Mouse (Mus musculus): ENCODE results near the gene Ddx19b. TPM values are rescaled to one million over a fixed set of nuclear protein-coding genes. Genes with fewer than 3 reads are reported as not detected.
A peak's percentile ranks its signal among the peaks of the same experiment; 100 is the strongest.
"Not testable (repeated sequence)": the region's sequence is repeated elsewhere in the genome, so short reads cannot be mapped to it uniquely, and the experiment has no call there.

The Ddx19b gene
- total RNA-seq, 2 experiments from 2014 or later: 21.3 to 21.6 TPM

DNA sequence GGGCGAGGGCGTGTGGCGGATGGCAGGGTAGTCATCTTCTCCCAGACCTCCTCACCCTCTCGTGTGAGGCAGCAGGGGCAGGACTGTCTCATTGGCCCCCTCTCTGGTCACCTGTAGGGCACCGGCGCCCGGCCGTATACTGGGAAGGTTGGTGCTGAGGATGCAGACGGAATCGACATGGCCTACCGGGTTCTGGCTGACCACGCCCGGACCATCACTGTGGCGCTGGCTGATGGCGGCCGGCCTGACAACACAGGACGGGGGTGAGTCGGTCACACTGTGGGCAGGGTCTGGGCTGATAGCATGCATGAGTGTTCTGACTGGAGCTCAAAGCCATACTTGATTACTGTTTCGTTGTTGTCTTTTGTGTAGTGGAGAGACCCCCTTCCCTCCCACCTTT is 11.0 kb upstream of the Ddx19b start:
- intact Hi-C loops (cut with DNase I): loop anchor here (5.0 kb wide), 1 partner anchor 145 kb away; no protein-coding TSS in a partner anchor
- DNase-seq: no peak

GRCm38 (mm10) chr8:111036591-111036990 is 5.0 kb upstream of the Ddx19b start:
- no peak for DNase-seq
- intact Hi-C loops (cut with DNase I): no loop called here

DNA sequence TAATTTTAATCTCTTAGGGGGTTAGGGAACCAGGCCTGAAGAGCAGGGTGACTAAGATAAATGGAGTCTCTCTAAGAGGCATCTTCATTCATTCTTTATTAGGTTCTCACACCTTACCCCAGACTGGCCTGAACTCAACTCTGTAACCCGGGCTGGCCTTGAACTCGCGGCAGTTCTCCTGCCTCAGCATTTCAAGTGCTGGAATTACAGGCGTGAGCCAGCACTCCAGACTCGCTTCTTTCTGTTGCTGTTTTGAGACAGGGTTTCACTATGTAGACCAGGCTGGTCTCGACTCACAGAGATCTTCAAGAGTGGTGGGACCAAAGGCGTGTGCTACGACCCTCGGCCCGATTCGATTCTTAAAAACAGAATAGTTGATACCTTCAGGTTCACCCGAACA is 2.7 kb upstream of the Ddx19b start:
- intact Hi-C loops (cut with DNase I): no loop called here
- DNase-seq: peak; percentile 19

DNA sequence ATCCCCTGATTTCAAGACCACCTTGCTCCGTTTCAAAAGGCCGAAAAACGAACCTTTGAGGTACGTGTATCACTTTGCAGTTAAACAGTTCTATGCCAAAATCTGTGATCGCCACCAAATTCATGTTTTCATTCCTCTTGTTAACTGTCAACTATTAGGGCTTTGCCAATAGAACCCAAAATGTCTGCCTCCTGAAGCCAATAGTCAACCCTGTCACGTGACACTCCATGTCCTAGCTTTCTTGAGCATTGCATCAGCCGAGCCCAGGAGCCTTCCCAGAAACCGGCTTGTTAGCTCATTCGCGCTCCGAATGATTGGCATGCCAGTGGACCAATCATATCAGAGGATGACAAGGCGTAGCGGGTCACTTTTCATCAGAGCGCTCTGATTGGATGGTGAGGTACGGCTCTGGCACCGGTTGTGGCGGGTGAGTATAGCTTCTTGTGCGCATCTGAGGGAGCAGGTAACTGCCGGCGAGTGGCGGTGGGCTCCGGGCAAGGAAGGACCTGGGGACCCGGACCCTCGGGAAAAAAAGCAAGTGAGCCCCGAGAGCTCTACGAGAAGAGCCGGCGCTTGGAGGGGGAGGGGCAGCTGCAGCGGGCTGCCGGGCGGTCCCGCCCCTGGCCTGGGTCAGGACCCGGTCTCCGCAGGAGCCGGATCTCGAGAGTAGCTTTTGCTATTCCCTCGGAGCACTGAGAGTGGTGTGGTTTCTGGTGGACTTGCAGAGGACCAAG is 2.1 kb upstream of the Ddx19b start:
- intact Hi-C loops (cut with DNase I): no loop called here
- DNase-seq: peak; percentile 99

DNA sequence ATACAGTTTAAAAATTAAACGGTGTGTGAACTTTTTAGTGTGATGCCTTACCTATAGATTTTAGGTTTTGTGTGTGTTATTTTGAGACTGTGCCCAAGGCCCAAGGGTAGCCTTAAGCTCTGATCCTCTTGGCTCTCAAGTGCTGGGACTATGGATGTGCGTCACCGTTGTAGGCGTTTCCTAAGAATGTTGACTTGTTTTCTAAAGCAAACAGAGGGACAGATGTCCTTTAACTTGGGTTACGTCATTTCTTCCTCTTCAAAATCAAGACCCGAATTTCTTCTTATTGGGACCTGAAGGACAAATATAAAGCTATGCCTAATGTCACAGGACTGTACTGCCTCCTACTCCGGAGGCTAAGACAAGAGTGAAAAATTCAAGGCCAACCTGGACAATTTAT is 1.4 kb upstream of the Ddx19b start, which contains the start of gene Aars:
Aars (plus strand) TSS at position 229 of the 400 bp plus-strand sequence.
- intact Hi-C loops (cut with DNase I): no loop called here
- no peak for DNase-seq

DNA sequence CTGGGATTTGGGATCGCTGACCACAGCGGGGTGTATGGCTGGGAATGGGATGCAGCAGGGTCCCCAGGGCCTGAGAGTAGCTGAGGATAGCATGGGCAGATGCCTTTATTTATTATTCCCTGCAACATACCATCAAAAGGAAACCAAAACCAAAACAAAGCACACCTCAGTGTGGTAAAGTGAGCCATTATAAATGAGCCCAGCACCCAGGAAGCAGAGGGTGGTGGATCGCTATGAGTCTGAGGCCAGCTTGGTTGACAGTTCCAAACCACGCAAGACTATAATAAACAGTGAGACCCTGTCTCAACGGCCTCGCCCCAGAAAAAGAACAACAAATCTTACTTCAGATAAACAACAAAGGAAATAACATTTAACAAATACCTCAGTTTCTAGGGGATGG is 1.5 kb downstream of the Ddx19b start:
- DNase-seq: no peak
- intact Hi-C loops (cut with DNase I): no loop called here

- intact Hi-C loops (cut with DNase I): no loop called here
- no peak for DNase-seq
Observed at GRCm38 (mm10) chr8:111029589-111029988, 2.0 kb downstream of the Ddx19b start.

GRCm38 (mm10) chr8:111027391-111027937 is 4.1 kb downstream of the Ddx19b start:
- DNase-seq: peak; percentile 87
- intact Hi-C loops (cut with DNase I): no loop called here

- intact Hi-C loops (cut with DNase I); DNase-seq: not testable (repeated sequence)
Observed at GRCm38 (mm10) chr8:111026609-111027008, 4.9 kb downstream of the Ddx19b start.

DNA sequence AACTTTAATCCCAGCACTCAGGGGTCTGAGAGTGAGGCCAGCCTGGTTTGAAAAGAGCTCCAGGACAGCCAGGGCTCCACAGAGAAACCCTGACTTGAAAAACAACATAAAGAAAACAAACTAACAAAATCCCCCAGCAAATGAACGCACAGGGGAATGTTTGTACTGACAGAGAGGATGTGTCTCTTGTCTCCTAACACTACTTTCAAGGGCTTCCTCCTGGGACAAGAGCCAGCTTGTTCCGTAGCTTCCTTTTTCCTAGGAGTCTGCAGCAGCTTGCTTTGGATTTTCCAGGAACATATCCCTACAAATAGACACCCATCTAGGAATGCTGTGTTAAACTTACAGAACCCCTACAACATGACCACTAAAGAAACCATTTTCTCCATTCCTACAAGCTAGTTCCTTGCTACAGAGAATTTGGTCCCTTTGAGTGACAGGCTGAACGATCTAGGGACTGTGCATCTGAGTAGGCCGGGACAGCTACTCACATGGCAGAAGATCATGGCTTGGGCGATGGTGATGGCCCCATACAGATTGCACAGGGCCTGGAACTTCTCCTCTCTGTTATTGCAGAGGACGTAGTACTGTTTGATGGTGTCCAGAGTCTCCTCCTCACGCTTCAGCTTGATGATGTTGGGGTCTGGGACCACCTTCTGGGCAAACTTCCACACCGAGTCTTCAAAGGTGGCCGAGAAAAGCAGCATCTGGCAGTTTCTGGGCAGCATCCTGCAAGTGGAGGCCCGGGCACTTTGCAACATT is 21.1 kb downstream of the Ddx19b start:
- DNase-seq; intact Hi-C loops (cut with DNase I): not testable (repeated sequence)

DNA sequence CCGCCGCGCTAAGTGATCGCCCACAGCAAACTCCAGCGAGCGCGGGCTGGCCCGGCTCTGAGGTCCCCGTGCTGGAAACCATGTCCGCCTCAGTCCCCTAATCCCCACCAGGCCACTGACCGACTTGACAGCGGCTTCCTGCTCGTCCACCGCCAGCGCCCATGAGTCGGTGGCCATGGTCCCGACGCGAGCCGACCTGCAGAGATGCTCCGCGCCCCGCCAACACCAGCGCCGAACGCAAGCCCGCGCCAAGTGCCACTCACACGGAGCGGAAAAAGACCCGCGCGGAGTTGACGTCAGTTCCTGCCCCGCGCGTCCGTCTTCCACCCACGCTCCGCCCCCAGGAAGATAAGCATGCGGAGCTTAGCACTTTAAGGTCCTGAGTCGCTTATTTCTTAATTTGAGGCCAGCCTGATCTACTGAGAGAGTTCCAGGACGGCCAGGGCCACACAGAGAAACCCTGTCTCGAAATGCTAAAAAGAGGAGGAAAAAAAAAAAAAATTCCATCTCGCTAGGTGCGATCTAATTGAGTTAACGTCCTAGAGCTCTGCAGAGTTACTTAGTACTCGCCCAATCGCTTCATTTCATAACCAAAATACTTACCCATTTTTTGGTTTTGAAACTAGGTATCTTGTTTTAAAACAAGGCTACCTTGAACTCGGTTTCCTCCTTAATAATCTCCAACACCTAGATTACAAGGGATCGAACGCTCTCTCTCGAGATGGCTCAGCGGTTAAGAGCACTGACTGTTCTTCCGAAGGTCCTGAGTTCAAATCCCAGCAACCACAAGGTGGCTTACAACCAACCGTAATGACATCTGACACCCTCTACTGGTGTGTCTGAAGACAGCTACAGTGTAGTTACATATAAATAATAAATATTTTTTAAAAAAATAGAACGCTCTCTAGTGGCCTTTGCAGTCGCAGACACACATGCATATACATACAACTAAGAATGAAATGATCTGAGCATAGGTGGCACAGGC is 33.7 kb downstream of the Ddx19b start, which contains the start of gene Ddx19a:
Ddx19a (minus strand) TSS at position 254 of the 985 bp plus-strand sequence.
- intact Hi-C loops (cut with DNase I): no loop called here
- peak; percentile 89 for DNase-seq

DNA sequence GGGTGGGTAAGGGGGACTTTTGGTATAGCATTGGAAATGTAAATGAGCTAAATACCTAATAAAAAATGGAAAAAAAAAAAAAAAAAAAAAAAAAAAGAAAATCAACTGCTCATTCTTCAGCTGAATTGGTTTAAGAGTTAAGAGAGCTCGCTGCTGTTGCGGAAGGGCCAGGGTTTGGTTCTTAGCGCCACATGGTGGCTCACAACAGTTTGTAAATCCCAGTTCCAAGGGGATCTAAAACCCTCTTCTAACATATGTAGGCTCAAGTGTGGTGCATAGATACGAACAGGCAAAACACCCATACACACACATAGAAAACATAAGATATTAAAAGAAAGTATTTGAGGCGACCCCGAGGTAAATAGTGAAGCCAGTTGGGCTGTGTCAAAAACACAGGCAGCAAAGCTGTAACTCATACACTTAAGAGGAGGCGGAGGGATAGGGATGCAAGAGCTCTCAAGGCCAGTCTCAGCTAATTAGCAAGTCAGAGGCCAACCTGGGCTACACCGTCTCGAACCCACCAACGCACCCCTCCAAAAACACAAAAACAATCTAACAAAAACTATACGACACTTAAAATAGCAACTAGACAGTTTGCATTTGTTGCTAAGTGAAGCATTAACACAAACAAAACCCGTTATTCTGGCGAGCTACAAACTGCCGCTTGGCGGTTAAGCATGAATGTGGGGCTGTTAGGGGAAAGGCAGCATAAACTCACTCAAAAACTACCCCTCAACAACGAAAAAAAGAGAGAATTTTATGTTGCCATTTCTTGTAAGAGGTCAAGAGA is 34.7 kb downstream of the Ddx19b start:
- intact Hi-C loops (cut with DNase I): no loop called here
- no peak for DNase-seq

DNA sequence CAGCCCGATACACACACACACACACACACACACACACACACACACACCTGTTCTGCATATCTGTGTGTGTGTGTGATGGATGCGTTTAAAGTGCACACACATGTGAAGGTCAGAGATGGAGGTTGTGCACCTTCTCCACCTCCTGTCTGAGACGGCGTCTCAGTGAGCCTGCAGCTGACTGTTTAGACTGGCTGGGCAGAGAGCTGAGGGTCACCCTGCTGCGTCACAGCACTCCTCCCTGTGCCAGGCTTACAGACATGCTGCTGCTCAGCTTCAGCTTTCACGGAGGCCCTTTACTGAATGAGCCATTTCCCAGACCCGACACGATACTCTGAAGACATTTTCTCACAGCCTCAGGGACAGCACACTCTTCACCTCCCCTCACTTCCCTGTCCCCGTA is 41.5 kb downstream of the Ddx19b start:
- DNase-seq: no peak
- intact Hi-C loops (cut with DNase I): no loop called here

DNA sequence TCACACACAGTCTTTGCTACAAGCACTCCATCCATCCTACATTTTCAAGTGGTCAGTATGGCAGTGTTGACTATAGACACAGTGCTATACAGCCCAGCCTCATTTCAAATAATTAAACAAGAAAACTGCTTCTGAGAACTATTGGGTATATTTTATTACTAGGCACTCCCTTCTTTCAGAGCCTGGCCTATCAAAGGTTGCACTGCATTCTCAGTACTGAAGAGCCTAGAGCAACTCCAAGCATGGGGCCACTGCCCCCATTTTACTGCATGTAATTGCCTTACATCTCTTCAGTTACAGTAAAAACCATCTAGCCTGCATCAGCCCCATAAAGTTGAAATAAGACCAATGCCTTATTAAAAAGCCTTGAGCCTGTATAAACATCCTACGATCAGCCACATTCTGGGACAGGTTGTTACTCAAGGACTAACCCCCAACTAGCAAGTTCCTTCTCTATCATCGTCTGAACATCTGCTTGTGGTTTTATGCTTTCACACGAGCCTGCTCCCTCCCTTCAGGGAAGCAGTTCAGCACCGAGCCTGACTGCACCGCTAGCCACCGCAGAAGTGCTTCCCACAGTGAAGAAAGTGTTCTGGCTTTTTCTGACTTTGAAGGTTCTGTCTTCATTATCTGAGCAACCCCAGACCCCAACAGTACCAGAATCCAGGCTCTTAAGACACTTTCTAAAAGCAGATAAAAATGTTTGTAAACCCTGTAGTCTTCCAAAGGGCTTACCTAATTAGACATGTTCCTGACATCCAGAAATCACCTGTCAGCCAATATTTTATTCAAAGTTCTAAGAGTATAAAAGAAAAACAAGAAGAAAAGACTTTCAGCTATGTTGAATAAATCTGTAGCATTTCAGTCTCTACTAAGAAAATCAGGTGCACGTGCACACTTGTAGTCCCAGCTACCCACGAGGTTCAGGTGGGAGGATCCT is 43.5 kb downstream of the Ddx19b start:
- intact Hi-C loops (cut with DNase I): loop anchor here (10.0 kb wide), 1 partner anchor 133 kb away; no protein-coding TSS in a partner anchor
- DNase-seq: no peak

DNA sequence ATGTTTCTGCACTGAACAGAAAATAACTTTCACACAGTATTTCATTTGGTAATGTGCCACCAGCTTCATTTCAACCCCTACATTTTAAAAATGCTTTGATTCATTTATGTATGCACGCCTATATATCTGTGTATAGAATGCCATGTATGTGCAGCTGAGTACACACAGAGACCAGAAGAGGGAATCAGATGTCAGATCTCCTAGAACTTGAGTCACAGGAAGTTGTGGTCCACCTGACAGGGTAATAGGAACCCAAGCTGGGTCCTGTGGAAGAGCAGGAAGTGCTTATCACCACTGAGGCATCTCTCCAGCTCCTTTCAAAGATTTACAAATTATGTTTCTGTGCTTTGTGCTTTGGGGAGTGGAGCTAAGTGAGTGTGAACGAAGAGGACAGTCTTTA is 50.2 kb downstream of the Ddx19b start:
- no peak for DNase-seq
- intact Hi-C loops (cut with DNase I): loop anchor here (10.0 kb wide), 1 partner anchor 127 kb away; no protein-coding TSS in a partner anchor

DNA sequence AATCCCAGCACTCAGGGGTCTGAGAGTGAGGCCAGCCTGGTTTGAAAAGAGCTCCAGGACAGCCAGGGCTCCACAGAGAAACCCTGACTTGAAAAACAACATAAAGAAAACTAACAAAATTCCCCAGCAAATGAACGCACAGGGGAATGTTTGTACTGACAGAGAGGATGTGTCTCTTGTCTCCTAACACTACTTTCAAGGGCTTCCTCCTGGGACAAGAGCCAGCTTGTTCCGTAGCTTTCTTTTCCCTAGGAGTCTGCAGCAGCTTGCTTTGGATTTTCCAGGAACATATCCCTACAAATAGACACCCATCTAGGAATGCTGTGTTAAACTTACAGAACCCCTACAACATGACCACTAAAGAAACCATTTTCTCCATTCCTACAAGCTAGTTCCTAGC is 53.6 kb downstream of the Ddx19b start:
- DNase-seq; intact Hi-C loops (cut with DNase I): not testable (repeated sequence)

- DNase-seq; intact Hi-C loops (cut with DNase I): not testable (repeated sequence)
Observed at GRCm38 (mm10) chr8:110976532-110976931, 55.0 kb downstream of the Ddx19b start.

Measured in left cerebral cortex, postnatal 4 days (tissue).